Mouse (Mus musculus) megakaryocyte-erythroid progenitor cell, adult 5-6 weeks (primary cell): ENCODE measurements at regions not wholly inside any gene's neighbourhood (a gene's known extent, or its start where the extent isn't known, plus 50 kb on each side); places are given as distances from the start of the nearest gene placed in this dataset.

ENCODE experiments used
- ATAC-seq: replicated peaks from 2 replicates; pipeline ENCODE4 v1.8.0; 2016; ENCODE audit warnings: mild to moderate bottlenecking, inconsistent platforms; ENCODE audit not compliant: severe bottlenecking, poor library complexity, low FRiP score, low TSS enrichment

DNA sequence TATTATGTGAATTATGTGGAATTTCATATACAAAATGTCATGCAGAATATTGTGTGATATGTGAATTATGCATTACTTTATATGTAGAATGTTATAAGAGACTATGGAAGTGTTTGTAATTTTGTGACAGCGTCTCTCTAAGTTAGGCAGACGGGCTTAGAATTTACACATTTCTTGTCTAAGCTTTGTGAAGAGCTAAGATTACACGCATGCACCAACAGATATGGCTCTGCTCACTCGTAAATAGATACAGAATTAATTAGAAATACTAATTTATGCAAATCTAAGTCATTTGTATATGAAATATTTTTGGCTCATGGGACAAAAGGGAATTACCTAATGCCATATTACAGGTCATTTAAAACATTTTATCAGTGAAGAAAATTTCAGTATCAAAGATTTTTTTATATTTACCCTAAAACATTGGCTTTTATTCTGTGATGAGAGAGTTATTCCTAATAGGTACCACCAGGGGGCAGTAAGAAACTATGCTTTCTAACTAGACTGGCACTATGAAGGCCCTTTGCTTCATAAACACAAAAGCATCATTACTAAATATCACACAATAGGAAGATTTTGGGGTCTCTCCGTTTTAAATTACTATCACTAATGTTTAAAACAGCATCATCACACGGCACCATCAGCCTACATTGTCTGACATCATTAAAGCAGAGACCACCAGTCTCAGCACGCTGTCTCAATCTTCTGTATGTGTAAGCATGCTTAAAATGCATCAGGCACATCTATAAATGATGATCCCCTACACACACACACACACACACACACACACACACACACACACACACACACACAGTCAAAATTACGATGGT is 203.8 kb upstream of the Chl1 start:
- peak; percentile 78 for ATAC-seq

DNA sequence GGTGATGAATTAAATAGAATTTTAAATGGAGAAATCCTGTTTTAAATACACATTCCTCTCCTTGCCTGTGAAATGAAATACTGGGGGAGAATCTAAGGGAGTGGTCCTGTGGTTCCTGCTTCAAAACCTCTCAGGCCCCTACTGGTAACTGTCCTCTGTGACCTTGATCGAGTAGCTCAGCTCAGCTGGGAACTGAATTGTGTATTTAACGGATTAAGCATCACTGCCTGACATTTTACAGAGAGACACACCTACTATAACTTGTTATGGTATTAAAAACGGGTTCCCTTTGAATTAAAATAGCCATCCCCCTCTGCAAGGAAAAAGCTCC is 203.2 kb upstream of the Chl1 start:
- no peak for ATAC-seq

DNA sequence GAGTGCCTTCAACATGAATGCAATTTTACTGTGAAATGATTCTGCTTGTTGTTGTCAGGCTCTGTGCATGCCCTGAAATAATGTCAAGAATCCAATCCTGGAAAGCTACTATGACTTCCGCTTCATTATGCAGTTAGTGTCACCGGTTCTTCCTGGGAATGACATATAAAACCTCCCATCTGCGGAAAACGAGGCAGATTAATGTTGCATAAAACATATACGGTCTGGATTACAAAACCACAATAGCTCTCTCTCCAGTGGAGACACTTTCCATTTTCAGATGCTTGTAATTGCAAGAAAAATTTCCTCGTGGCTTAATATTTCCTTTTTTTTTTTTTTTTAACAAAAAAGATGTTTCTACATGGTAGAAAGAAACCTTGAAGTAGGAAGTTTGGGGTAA is 198.2 kb upstream of the Chl1 start:
- ATAC-seq = no peak

- no peak for ATAC-seq
Observed at GRCm38 (mm10) chr6:103312935-103313334, 197.5 kb upstream of the Chl1 start.

- ATAC-seq = no peak
Observed at GRCm38 (mm10) chr6:103318081-103318480, 192.3 kb upstream of the Chl1 start.

DNA sequence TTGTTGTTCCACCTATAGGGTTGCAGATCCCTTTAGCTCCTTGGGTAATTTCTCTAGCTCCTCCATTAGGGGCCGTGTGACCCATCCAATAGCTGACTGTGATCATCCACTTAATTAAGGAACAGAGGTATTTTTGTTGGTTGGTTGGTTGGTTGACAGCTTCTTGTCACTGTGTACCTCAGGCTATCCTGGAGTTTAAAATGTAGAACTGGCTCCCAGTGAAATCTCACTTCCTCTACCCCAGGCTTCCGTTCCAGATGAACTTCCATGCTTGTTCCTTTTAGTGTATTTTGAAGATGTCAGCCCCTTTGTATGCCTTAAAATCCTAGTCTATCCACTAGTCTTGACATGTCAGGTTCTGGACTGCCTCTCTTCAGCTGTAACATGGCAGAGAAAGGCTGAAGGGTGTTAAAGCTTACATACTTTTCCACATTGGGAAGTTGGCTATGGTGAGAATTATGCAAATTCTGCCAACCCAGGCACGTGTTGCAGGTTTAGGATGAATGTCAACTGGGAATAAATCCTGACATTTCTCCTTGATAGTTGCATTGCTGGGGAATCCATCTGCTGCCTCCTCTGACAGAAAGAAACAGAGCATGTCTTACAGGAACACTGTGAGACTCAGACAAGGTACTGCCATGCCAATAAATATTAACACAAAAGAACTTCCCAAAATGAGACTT is 191.6 kb upstream of the Chl1 start:
- ATAC-seq = no peak

DNA sequence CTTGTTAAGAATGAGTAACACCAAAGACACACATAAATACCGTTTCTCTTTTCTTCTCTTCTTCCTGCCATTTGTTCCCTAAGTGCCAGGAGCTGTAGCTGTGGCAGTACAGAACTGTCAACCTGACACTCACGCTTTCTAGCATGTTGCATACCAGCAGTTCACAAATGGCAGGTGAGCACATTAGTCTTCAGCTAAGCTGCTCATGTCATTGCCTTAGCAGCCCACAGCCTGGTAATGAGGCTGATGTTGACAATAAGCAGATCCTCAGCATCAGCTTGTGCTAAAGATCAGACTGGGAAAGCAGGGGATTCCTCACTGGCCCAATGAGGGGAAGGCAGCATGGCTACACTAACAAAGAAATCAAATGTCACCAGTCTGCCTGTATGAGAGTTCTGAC is 190.4 kb upstream of the Chl1 start:
- ATAC-seq = no peak

- no peak for ATAC-seq
Observed at GRCm38 (mm10) chr6:103320550-103320949, 189.8 kb upstream of the Chl1 start.

GRCm38 (mm10) chr6:103321058-103321457 is 189.3 kb upstream of the Chl1 start:
- ATAC-seq = no peak

GRCm38 (mm10) chr6:103322442-103322841 is 187.9 kb upstream of the Chl1 start:
- no peak for ATAC-seq

GRCm38 (mm10) chr6:103335683-103336082 is 174.7 kb upstream of the Chl1 start:
- no peak for ATAC-seq

DNA sequence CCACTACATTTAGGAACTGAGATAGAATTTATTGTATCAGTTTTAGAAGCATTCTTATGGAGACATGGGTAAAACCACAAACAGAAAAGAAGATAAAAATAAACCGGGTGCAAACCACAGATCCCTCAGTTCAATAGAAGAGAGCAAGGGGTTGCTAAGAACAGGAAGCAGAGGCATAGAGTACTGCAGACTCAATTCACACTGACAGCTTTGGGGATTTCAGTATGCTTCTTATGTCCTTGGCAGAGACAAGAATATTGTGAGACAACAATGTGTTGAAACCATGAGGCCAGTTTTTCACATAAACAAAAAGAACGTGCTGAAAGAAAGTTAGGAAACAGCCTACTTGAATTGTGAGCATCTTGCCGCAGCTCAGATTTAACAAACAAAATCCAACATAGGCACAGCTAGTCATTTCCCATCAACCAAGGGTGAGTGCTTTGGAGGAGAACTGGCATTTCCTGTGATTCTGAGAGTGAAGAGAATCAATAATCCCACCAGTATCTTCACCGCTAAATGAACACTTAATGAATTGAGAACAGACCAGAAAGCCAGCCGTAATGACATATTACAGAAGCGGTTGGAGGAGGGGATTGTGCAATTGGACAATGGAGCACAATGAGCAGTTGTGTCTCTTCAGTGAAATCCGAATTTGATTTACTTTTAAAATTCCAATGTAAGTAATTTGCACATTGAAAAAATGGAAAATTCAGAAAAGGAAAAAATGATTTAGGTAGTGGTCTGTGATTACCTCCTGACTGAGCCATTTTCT is 170.2 kb upstream of the Chl1 start:
- ATAC-seq = peak; percentile 41; the same call in 1 of the 2 replicates

DNA sequence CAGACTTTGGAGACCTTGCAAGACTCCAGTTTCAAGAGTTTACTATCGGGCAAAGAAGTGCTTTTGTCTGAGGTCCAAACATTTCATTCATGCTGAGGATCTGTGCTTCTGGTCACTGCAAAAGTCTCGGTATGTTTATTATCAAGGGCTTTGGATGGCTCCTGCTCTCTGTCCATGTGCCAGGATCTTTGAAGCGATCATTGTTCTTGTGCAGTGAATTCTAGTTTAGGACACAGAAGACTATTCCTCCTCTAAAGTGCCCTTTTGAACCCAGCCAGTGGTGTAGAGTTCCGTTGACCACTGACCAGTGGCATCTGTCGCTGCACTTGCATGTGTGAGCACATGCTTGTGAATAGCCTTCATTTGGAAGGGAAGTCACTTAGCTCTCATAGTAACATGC is 166.9 kb upstream of the Chl1 start:
- ATAC-seq = no peak

DNA sequence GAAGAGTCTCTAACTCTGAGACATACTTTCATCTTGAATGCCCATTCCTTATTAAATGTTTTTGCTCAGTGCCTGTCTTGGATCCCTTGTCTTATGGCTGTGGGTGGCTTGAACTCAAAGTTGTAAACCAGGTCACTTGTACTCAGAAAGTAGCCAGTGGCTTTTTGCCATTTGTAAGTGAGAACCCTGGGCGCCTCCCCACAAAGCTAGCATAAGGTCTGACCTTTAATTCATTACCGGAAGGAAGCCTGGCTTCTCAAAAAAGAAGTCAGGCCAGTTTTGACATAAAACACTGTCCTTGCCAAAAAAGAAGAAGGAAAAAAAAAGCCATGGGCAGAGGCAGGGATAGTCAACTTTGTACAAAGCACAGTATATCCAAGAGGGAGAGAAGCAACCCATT is 166.0 kb upstream of the Chl1 start:
- ATAC-seq = no peak

GRCm38 (mm10) chr6:103345195-103345594 is 165.2 kb upstream of the Chl1 start:
- no peak for ATAC-seq

GRCm38 (mm10) chr6:103352405-103353124 is 157.8 kb upstream of the Chl1 start:
- ATAC-seq = no peak

DNA sequence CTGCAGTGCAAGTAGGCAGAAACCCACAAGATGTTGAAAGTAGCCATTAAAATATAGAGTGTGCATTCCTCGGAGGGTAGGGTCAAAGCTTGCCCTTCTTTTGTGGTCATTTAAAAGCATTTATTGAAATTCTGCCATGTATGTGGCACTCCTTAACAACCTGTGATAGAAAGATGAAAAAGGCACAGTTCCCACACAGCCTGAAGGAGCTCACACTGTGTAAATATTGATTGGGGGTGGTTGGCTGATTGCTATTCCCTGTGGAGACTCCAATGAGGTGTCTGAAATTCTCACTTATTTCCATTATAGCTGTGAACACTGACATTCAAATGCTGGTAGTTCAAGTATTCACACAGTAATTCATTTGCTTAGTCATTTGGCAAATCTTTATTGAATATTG is 157.0 kb upstream of the Chl1 start:
- no peak for ATAC-seq

GRCm38 (mm10) chr6:103366782-103367491 is 143.4 kb upstream of the Chl1 start:
- no peak for ATAC-seq

DNA sequence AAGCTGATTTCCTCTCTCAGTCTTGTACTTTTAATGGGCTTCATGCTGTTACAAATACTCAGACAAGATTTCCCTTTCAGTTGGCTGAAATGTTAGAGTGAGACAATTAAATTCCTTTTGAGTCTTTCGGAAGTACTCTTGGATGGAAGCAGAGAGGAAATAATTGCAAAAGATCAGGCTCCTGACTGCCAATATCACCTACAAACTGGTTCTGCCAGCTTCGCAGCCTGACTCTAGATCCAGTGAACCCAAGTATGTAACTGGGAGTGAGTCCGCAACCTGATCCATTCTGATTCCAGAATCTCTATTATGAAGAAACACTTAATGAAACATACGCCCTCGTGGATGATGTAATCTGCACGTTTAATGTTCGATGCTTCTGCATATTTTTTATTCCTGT is 135.4 kb upstream of the Chl1 start:
- ATAC-seq = no peak
